Mouse (Mus musculus): Measurements from ENCODE around the gene Prcd. TPM values are rescaled to one million over a fixed set of nuclear protein-coding genes. Genes with fewer than 3 reads are reported as not detected.

The Prcd gene
- polyA plus RNA-seq, 1 experiment from 2014 or later, result 0.63 TPM

DNA sequence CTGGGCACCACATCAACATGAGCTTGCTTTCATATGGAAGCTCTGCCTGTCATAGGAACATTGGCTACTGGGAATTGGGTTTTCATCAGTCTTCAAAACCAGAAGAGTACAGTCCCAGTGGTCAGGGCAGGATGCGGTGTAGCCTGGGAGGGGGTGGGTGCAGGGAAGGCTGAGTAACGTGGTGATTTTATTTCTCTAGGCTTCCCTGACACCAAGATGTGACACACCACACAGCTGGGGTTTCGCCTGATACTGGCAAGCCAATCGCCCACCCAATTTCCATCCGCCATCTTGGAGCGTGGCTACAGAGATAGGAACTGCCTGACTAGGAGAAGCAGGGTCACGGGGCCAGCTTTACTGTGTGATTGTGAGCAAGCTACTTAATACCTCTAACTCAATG lies 34.7 kb upstream of the Prcd start:
- H3K4me1 ChIP-seq (replicated peaks), result peaks cover 77% of the 10 kb centered on the region
- WGBS, result 88% methylated on average over 7 of the region's 7 CpGs

DNA sequence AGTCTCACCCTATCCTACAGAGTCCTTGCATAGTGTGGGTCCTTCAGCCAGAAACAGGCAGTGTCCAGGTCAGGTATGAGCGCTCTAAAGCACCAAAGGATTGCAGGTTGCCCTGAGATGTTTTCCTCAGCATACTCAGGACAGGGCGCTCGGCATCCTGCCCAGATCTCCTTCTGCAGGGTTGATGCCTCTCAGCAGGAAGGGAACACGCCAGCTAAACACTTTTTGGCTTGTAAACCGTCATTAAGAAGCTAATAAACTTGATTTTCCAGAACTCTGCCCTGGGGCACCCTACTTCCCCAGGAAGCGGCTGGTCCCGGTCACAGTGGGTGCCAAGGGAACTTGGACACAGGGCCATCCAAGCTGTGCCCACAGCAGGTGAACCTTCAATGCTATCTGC lies 34.2 kb upstream of the Prcd start:
- H3K4me2 ChIP-seq, result 0 out of 2 replicates have a peak overlapping the region, but pooled peaks have one; percentile 3
- no peak overlapping the region for H3K27ac ChIP-seq
- H3K27me3 ChIP-seq, result peaks cover 20% of the 10 kb centered on the region
- WGBS, result 52% methylated on average over 7 of the region's 7 CpGs
- H3K4me1 ChIP-seq (replicated peaks), result peaks cover 78% of the 10 kb centered on the region
- no peaks in the 10 kb centered on the region for H3K9me3 ChIP-seq
- no peak overlapping the region for H3K9ac ChIP-seq (replicated peaks)
- no peak overlapping the region for H3K4me3 ChIP-seq (replicated peaks)
- no peak for ATAC-seq (ENCODE audit: insufficient number of reproducible peaks, insufficient read depth, low FRiP score, low TSS enrichment, low read depth)
- no peaks in the 10 kb centered on the region for H3K36me3 ChIP-seq

More for the DNA sequence above, 34.7 kb upstream of the Prcd start:
- Histone ChIP-seq H3K36me3 (no peaks in the 10 kb centered on the region), H3K9ac (replicated peaks) (no peak overlapping the region), H3K27me3 (peaks cover 15% of the 10 kb centered on the region), H3K4me2 (no peak overlapping the region), H3K27ac (no peak overlapping the region), H3K4me3 (replicated peaks) (no peak overlapping the region), H3K9me3 (no peaks in the 10 kb centered on the region)
- no peak for ATAC-seq (ENCODE audit: insufficient number of reproducible peaks, insufficient read depth, low FRiP score, low TSS enrichment, low read depth)

DNA sequence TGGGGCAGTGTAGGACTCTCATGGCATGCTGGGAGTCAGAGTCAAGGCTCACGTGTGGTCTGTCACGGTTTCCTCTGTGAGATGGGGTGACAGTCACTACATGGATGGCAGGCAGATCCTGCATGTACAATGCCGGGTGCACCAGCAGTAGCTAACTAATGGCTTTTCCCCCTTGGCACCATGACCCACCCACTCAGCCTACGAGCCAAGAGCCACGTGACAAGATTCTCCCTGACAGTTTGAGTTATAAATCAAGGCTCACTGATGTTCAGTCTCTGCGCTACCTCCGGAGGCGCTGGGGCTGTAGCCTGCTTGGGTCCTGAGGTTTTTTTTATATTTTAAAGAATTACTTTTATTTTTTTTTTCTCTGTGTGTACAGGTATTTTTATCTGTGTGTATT lies 33.8 kb upstream of the Prcd start:
- Histone ChIP-seq H3K4me1 (replicated peaks) (peaks cover 82% of the 10 kb centered on the region), H3K27me3 (peaks cover 20% of the 10 kb centered on the region), H3K4me2 (0 out of 2 replicates have a peak overlapping the region, but pooled peaks have one; percentile 3), H3K27ac (no peak overlapping the region), H3K4me3 (replicated peaks) (no peak overlapping the region), H3K9me3 (no peaks in the 10 kb centered on the region), H3K9ac (replicated peaks) (no peak overlapping the region), H3K36me3 (no peaks in the 10 kb centered on the region)
- no peak for ATAC-seq (ENCODE audit: insufficient number of reproducible peaks, insufficient read depth, low FRiP score, low TSS enrichment, low read depth)
- WGBS, result 52% methylated on average over 8 of the region's 8 CpGs

DNA sequence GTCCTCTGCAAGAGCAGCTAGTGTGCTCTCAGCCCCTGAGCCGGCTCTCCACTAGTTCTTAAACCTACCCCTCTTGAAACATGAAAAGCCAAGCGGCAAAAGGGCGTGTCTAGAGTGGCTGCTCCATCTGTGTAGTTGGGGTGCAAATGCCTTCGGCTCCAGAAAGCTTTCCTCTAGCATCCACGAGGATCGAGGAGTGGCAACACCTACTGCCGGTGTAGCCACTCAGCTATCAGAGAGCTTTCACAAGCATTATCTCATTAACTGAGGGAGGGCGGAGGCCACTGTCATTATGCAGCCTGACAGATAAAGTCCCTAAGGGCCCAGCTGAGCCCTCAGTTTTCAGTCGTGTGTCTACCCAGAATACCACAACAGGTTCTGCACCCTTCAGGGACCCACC lies 33.3 kb upstream of the Prcd start:
- no peaks in the 10 kb centered on the region for H3K36me3 ChIP-seq
- H3K27ac ChIP-seq, result no peak overlapping the region
- no peak overlapping the region for H3K9ac ChIP-seq (replicated peaks)
- 40% methylated on average over 9 of the region's 9 CpGs for WGBS
- no peak overlapping the region; the same call in 1 of the 2 replicates for H3K4me2 ChIP-seq
- H3K4me1 ChIP-seq (replicated peaks), result peaks cover 84% of the 10 kb centered on the region
- H3K4me3 ChIP-seq (replicated peaks), result no peak overlapping the region
- peaks cover 20% of the 10 kb centered on the region for H3K27me3 ChIP-seq
- ATAC-seq (ENCODE audit: insufficient number of reproducible peaks, insufficient read depth, low FRiP score, low TSS enrichment, low read depth), result no peak
- no peaks in the 10 kb centered on the region for H3K9me3 ChIP-seq

DNA sequence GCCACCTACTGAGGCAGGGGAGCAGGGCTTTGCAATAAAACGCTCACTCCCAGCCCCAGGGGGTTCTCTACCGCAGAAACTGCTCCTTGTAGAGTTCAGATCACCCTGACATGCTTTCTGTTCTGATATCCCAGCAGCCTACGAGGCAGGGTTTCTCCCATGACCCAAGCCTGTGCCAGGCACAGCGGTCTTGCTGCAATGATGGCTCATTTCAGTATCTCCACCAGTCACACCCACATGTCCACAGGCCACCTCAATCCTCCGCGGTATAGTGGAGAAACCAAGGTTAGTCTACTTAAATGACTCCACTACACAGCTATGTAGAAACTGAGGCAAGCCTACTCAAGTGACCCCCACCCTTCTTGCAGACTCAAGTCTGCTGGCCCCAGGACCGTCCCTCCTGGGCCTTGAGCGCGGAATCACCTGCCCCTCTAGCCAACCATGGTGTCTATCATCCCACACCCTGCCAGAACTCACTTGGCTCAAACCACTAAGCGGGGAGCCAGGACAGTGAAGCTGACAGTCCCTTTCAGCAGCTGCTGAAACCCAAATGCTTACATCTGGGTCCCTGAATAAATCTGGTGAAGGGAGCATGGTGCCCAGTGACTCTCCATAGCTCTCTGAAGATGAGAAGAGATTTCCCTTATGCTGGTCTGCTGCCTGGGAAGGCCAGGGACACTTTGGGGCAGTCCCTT lies 32.6 kb upstream of the Prcd start:
- no peak for ATAC-seq (ENCODE audit: insufficient number of reproducible peaks, insufficient read depth, low FRiP score, low TSS enrichment, low read depth)
- Histone ChIP-seq H3K4me1 (replicated peaks) (peaks cover 83% of the 10 kb centered on the region), H3K36me3 (no peaks in the 10 kb centered on the region), H3K4me3 (replicated peaks) (no peak overlapping the region), H3K27me3 (peaks cover 20% of the 10 kb centered on the region), H3K9me3 (no peaks in the 10 kb centered on the region), H3K27ac (no peak overlapping the region), H3K9ac (replicated peaks) (no peak overlapping the region), H3K4me2 (no peak overlapping the region; the same call in 1 of the 2 replicates)
- 77% methylated on average over 10 of the region's 10 CpGs for WGBS

DNA sequence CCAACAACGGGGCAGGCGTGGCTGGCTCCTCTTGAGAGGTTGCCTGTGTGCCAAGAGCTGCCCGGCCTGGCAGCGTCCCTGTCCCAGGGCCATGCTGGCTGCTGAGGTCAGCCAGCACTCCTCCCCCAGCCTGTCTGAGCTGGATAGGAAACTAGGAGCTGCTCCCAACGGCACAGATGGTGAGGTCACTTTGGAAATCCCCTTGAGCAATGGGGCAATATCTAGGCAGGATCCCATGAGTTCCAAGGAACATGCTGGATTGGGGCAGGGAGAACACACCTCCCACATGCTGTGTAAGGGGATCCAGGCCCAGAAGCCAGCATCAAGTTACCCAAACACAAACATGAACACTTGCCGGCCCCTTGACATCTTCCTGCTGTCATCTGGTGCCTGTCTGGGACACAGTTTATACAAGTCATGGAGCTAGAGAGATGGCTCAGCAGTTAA lies 32.1 kb upstream of the Prcd start:
- 38% methylated on average over 6 of the region's 6 CpGs for WGBS
- no peak for ATAC-seq (ENCODE audit: insufficient number of reproducible peaks, insufficient read depth, low FRiP score, low TSS enrichment, low read depth)
- H3K4me1 ChIP-seq (replicated peaks), result peaks cover 77% of the 10 kb centered on the region
- no peaks in the 10 kb centered on the region for H3K9me3 ChIP-seq
- H3K4me3 ChIP-seq (replicated peaks), result no peak overlapping the region
- no peak overlapping the region for H3K27ac ChIP-seq
- peak overlapping the region; percentile 24; the same call in 1 of the 2 replicates for H3K4me2 ChIP-seq
- H3K36me3 ChIP-seq, result no peaks in the 10 kb centered on the region
- H3K27me3 ChIP-seq, result peaks cover 20% of the 10 kb centered on the region
- no peak overlapping the region for H3K9ac ChIP-seq (replicated peaks)

DNA sequence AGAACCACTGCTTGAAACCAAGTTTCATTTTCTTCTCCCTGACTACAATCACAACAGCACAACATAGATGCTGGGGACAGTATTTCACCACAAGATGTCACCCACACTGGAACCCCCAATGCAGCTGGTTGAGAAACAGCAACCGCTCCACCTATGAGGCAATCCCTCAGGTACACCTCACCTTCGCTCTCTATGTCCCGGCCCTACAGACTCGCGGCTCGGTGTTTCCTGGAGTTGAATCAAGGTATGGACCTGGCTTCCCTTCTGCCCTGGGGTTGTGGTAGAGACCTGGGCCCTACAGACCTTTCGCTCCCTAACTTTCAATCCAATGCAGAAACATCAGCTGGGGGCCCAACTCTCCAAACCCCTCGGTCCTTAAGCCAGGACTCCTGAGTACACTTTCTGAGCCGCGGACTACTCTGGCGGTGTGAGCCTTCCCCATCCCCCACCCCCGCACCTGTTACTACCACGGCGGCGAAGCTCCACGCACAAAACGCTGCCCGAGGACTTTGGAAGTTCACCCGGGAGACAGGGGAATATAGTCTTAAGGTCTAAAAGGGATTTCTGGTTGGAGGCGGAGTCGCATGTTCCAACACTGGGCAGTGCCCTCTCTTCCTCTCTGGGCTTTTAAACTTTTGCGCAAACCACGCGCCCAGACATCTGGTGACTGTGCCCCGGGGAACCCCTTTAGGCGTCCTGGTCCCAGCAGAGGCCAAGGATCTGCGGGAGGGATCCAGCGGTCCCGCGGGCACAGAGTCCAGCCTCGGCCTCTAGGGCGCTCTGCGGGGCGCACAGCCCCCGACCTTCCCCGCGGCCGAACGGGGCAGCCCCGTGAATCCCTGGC lies 29.8 kb upstream of the Prcd start:
- H3K27ac ChIP-seq, result no peak overlapping the region
- H3K9ac ChIP-seq (replicated peaks), result peak overlapping the region; percentile 79
- WGBS, result 5% methylated on average over 40 of the region's 40 CpGs
- peaks cover 15% of the 10 kb centered on the region for H3K27me3 ChIP-seq
- H3K4me1 ChIP-seq (replicated peaks), result peaks cover 56% of the 10 kb centered on the region
- H3K4me2 ChIP-seq, result peak overlapping the region; percentile 91
- no peaks in the 10 kb centered on the region for H3K36me3 ChIP-seq
- peak overlapping the region; percentile 76 for H3K4me3 ChIP-seq (replicated peaks)
- ATAC-seq (ENCODE audit: insufficient number of reproducible peaks, insufficient read depth, low FRiP score, low TSS enrichment, low read depth), result no peak; the same call in 1 of the 2 replicates
- H3K9me3 ChIP-seq, result no peaks in the 10 kb centered on the region

DNA sequence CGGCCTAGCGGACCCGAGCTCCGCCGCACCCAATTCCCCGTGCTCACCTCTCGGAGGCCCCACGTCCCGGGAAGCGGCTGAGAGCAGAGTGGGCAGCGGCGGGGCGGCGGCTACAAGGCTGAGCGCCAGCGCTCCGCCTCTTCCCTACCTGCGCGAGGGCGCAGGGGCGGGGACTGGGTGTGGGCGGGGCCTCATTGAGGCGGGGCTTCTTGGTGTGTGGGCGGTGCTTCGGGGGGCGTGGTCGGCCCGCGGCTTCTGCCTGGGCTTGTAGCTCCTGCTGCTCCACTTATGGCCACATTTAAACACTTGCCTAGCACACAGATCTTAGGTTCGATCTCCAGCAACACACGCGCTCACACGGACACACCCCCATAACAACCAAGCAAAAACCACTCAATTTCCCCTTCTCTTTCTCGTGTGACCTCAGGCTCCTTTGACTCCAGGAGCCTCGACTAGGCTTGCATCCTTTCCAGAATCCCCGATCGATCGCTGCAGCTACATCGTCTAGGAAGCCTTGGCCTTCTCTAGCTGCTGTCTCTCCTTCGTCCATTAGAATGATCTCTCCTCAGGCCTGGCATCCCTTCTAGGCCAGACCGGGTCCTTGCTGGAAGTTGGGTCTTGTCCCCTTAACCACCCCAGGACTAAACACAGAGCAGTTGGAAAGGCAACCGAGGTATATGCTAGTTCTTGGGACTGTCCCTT lies 29.1 kb upstream of the Prcd start:
- Histone ChIP-seq H3K4me2 (peak overlapping the region; percentile 91), H3K9ac (replicated peaks) (peak overlapping the region; percentile 79), H3K4me1 (replicated peaks) (peaks cover 48% of the 10 kb centered on the region), H3K9me3 (no peaks in the 10 kb centered on the region), H3K4me3 (replicated peaks) (peak overlapping the region; percentile 76), H3K27me3 (peaks cover 15% of the 10 kb centered on the region), H3K36me3 (no peaks in the 10 kb centered on the region), H3K27ac (no peak overlapping the region)
- peak; percentile 23; the same call in 1 of the 2 replicates for ATAC-seq (ENCODE audit: insufficient number of reproducible peaks, insufficient read depth, low FRiP score, low TSS enrichment, low read depth)
- WGBS, result 16% methylated on average over 35 of the region's 42 CpGs

DNA sequence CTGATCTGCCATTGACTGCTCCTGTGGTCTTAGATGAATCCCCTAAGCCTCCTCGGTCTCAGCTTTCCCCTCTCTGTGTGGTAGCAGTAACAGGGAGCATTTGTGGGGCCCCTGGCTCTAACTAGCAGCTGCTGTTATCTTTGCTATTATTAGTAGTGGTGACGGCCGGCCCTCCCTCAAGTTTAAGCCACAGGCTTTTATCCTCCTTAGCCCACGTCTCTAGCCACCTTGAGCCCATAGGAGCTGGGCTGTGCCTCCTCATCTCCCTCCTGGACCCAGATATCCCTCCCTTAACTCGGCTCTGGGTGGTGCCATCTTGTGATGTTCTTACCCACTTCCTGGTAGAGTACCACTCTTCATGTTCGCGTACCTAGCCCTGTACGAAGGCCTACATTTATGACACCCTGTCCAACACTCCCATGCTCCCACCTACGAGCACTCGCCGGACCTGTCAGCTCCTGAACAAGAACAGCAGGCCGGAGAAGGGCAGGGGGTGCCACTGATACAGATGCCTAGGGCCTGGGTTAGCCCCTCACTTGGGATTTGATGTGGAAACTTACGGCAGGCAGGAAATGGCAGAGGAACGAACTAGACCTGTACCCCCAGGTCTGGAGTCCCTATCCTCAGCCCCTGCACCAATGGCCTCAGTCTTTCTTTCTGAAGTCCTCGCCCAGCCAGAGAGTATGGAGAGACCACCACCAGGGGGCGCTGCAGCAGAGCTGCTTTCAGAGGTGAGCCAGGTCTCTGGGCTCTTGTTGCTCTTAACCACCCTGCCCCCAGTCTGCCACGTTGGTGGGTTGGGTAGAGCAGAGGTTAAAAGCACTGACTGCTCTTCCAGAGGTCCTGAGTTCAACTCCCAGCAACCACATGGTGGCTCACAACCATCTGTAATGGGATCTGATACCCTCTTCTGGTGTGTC lies 28.0 kb upstream of the Prcd start:
- Histone ChIP-seq H3K4me2 (no peak overlapping the region), H3K4me3 (replicated peaks) (no peak overlapping the region), H3K9ac (replicated peaks) (no peak overlapping the region), H3K36me3 (no peaks in the 10 kb centered on the region), H3K9me3 (no peaks in the 10 kb centered on the region), H3K4me1 (replicated peaks) (peaks cover 39% of the 10 kb centered on the region), H3K27ac (no peak overlapping the region), H3K27me3 (peaks cover 15% of the 10 kb centered on the region)
- WGBS, result 74% methylated on average over 17 of the region's 17 CpGs
- ATAC-seq (ENCODE audit: insufficient number of reproducible peaks, insufficient read depth, low FRiP score, low TSS enrichment, low read depth), result no peak

DNA sequence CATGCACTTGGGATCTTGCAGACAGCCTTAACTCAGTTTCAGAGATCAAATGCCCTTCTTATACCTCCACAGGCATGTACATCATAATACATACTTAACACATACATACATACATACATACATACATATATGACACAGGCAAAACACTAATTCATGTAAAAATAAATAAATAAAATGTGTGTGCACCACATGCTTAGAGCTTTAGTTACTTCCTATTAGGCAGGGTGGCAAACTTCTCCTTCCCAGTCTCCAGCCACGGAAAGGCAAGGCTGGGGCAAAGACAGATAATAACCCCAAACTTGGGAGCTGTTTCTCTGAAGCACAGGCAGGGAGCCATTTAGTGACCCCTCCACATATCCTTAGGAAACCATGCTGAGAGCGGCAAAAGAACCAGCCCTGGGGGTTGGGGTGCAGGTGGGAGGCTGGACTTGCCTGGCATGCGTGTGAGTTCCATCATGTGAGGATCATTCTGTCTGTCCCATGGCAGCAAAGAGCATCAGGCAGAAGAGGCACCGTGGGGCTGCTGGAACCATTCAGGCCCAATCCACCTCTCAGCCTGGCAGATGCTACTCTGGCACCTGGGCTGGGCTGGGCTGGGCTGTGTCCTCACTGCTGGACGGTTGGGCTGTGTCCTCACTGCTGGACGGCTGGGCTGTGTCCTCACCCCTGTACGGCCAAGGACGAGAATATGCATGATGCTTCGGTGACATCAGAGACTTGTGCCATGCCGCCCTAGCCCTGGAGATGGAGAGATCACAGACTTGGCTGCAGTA lies 26.8 kb upstream of the Prcd start, which contains the start of gene Rhbdf2:
TSS of gene Rhbdf2 (minus strand) at position 721 of the 773 bp plus-strand sequence.
- peaks cover 30% of the 10 kb centered on the region for H3K4me1 ChIP-seq (replicated peaks)
- no peak for ATAC-seq (ENCODE audit: insufficient number of reproducible peaks, insufficient read depth, low FRiP score, low TSS enrichment, low read depth)
- H3K27me3 ChIP-seq, result peaks cover 15% of the 10 kb centered on the region
- no peaks in the 10 kb centered on the region for H3K36me3 ChIP-seq
- no peak within 1 kb of the TSS for H3K27ac ChIP-seq
- H3K4me2 ChIP-seq, result no peak within 1 kb of the TSS
- no peak within 1 kb of the TSS for H3K4me3 ChIP-seq (replicated peaks)
- WGBS, result 66% methylated on average over 10 of the region's 10 CpGs
- H3K9me3 ChIP-seq, result no peaks in the 10 kb centered on the region
- 0 out of 2 replicates have a peak within 1 kb of the TSS, but pooled peaks have one; percentile 23 for H3K9ac ChIP-seq (replicated peaks)

Measured in limb, embryonic 12.5 days (tissue).